ENCODE assay signal across 16 mouse cellular contexts in genomic region chr7:90058636-90059035, GRCm38 (mm10).
DNase-seq lines count a peak whose midpoint lies in the region; ATAC-seq and TF ChIP-seq lines count a peak whose summit lies in the region.
"Had no signal": no experiment of that assay in that cellular context is flagged by ENCODE, and none has a peak within 500 bp of the region (broad histone marks: within the 10 kb centered on the region; RNA-seq: fewer than 3 reads in every experiment).

No protein-coding gene starts in this region.

- H3K27ac ChIP-seq in layer of hippocampus, adult 2 months = peak overlapping the region; percentile 81
- peak overlapping the region; percentile 32; the same call in 1 of the 2 replicates for H3K27ac ChIP-seq in kidney, postnatal 0 days
- H3K27ac ChIP-seq in liver, embryonic 16.5 days (ENCODE audit: low read length) = peak overlapping the region; percentile 98
- no peak overlapping the region for H3K27ac ChIP-seq in forebrain, embryonic 14.5 days (ENCODE audit: low read depth, low read length)
- H3K27ac ChIP-seq: hindbrain, postnatal 0 days; macrophage; midbrain, embryonic 13.5 days had no signal

- ATAC-seq in kidney, postnatal 0 days (replicated peaks; ENCODE audit: low FRiP score, low read depth) = no peak
- ATAC-seq in liver, embryonic 16.5 days (ENCODE audit: low read depth) = no peak
- ATAC-seq in forebrain, embryonic 14.5 days = no peak
- ATAC-seq: hindbrain, postnatal 0 days; midbrain, embryonic 13.5 days had no signal

- TF ChIP-seq CTCF in layer of hippocampus, adult 2 months (conservative IDR thresholded peaks at IDR 0.05) = no peak
- TF ChIP-seq CTCF in kidney, postnatal 0 days (IDR thresholded peaks at IDR 0.05; ENCODE audit: low read depth) = no peak

- peaks cover 19% of the 10 kb centered on the region for H3K4me1 ChIP-seq in kidney, postnatal 0 days (replicated peaks; ENCODE audit: insufficient read depth, low read length)
- H3K4me1 ChIP-seq in liver, embryonic 16.5 days (ENCODE audit: control insufficient read depth, low read depth, low read length) = peaks cover 83% of the 10 kb centered on the region
- H3K4me1 ChIP-seq in forebrain, embryonic 14.5 days (ENCODE audit: control insufficient read depth, insufficient read depth, low read length) = no peaks in the 10 kb centered on the region
- H3K4me1 ChIP-seq: midbrain, embryonic 13.5 days had no signal

- no peak overlapping the region for H3K4me3 ChIP-seq in layer of hippocampus, adult 2 months
- no peak overlapping the region for H3K4me3 ChIP-seq in kidney, postnatal 0 days (replicated peaks; ENCODE audit: low read depth, low read length)
- H3K4me3 ChIP-seq in liver, embryonic 16.5 days (ENCODE audit: low read depth, low read length) = no peak overlapping the region
- H3K4me3 ChIP-seq in forebrain, embryonic 14.5 days (ENCODE audit: low read depth, low read length) = no peak overlapping the region
- H3K4me3 ChIP-seq: midbrain, embryonic 13.5 days; myocyte had no signal

- no peak overlapping the region for H3K4me2 ChIP-seq in kidney, postnatal 0 days (ENCODE audit: low read length)
- H3K4me2 ChIP-seq in liver, embryonic 16.5 days (ENCODE audit: low read depth, low read length) = no peak overlapping the region
- H3K4me2 ChIP-seq in forebrain, embryonic 14.5 days (ENCODE audit: low read length) = no peak overlapping the region
- H3K4me2 ChIP-seq: heart, embryonic 11.5 days; midbrain, embryonic 13.5 days had no signal

- no peaks in the 10 kb centered on the region for H3K9me3 ChIP-seq in kidney, postnatal 0 days (replicated peaks; ENCODE audit: low read length)
- H3K9me3 ChIP-seq in liver, embryonic 16.5 days (replicated peaks; ENCODE audit: control insufficient read depth, low read length) = no peaks in the 10 kb centered on the region
- H3K9me3 ChIP-seq in forebrain, embryonic 14.5 days (replicated peaks; ENCODE audit: control insufficient read depth, low read length) = no peaks in the 10 kb centered on the region
- H3K9me3 ChIP-seq: midbrain, embryonic 13.5 days had no signal

- no peaks in the 10 kb centered on the region for H3K36me3 ChIP-seq in kidney, postnatal 0 days (ENCODE audit: insufficient read depth, low read length)
- H3K36me3 ChIP-seq in liver, embryonic 16.5 days (ENCODE audit: control insufficient read depth, insufficient read depth) = no peaks in the 10 kb centered on the region
- no peaks in the 10 kb centered on the region for H3K36me3 ChIP-seq in forebrain, embryonic 14.5 days (ENCODE audit: control insufficient read depth, insufficient read depth, low read length)
- H3K36me3 ChIP-seq: midbrain, embryonic 13.5 days had no signal

- DNase-seq in layer of hippocampus, adult 2 months (ENCODE audit: low spot score in 2 of 2) = no peak
- DNase-seq in layer of hippocampus, adult 18-20 months (ENCODE audit: low spot score in 2 of 2) = no peak
- peak; percentile 36 to 54 for DNase-seq in adrenal gland, postnatal 36 days
- peak; percentile 46 for DNase-seq in kidney, postnatal 0 days (ENCODE audit: low spot score)
- no peak for DNase-seq in forebrain, embryonic 14.5 days (ENCODE audit: low spot score)
- DNase-seq in layer of hippocampus, postnatal 36 days = no peak
- DNase-seq: cerebellum, postnatal 14 days; gastrocnemius, postnatal 36 days; right cerebral cortex, adult 18-20 months; thymus, postnatal 36 days had no signal

- WGBS in kidney, postnatal 0 days = 46% methylated on average over 4 of the region's 4 CpGs
- WGBS in liver, embryonic 16.5 days (ENCODE audit: insufficient replicate concordance) = 82% methylated on average over 4 of the region's 4 CpGs
- WGBS in forebrain, embryonic 14.5 days = 90% methylated on average over 4 of the region's 4 CpGs

- H3K27me3 ChIP-seq in kidney, postnatal 0 days (ENCODE audit: insufficient read depth, low read length) = no peaks in the 10 kb centered on the region
- no peaks in the 10 kb centered on the region for H3K27me3 ChIP-seq in liver, embryonic 16.5 days (ENCODE audit: control insufficient read depth, insufficient read depth, low read depth, low read length)
- no peaks in the 10 kb centered on the region for H3K27me3 ChIP-seq in forebrain, embryonic 14.5 days (replicated peaks; ENCODE audit: control insufficient read depth, insufficient read depth, low read length)
- H3K27me3 ChIP-seq: midbrain, embryonic 13.5 days had no signal

- H3K9ac ChIP-seq in kidney, postnatal 0 days (ENCODE audit: low read depth, low read length) = no peak overlapping the region
- no peak overlapping the region for H3K9ac ChIP-seq in liver, embryonic 16.5 days (ENCODE audit: low read depth, low read length)
- H3K9ac ChIP-seq in forebrain, embryonic 14.5 days (ENCODE audit: low read length) = no peak overlapping the region
- H3K9ac ChIP-seq: midbrain, embryonic 13.5 days had no signal

Comparison
In these comparisons a context has a peak if more than half of its experiments do, and no peak if none do; other contexts are left out.
1. DNase-seq: peak in adrenal gland, postnatal 36 days (2 of 2) and kidney, postnatal 0 days (single experiment); none in layer of hippocampus, adult 2 months (0 of 2), layer of hippocampus, adult 18-20 months (0 of 2), forebrain, embryonic 14.5 days (single experiment) and layer of hippocampus, postnatal 36 days (0 of 2).